Mouse (Mus musculus): ENCODE data around the gene Olfr70.

Olfr70 gene

DNA sequence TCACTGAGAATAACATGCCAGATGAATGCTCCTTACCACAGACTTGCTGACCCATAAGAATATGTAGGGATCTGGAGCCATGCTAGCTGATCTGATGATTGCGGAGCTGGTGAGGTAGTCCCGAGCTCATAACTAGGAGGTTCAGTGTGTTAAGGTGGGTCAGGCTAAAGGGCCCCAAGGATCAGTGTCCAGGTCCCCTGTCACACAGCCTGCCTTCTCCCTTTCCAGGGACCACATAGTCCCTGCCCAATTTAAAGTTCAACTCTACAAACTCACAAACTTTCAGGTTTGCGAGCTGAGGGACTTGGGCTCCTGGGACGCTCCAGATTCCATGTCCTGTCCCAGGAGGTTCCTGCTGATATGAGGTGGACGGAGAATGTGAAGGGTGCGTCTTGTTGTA is at the start of gene Olfr70:
Gene Olfr70 (minus strand): TSS at position 101 of the 400 bp plus-strand sequence.
- DNase-seq (ENCODE audit: low spot score), result no peak

DNA sequence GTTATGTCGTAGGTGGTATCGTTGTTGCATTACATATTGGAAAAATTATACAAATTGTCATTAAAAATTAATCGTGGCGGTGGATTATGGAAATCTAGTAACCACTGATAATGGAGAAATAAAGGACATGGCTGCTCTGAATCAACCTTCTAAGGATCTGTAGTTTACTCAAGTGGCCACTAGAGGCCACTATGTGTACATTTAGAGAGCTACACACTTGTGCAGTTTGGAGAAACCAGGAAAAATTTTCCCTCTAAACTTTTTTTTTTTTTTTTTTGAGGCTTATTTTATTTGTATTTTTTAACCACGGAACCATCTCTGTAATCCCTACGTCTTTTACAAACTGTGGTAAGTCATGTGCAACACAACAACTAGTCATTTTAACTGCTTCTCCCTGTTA is 44.6 kb upstream of the Olfr70 start:
- peak; percentile 74 for DNase-seq (ENCODE audit: low spot score)

GRCm38 (mm10) chr4:43743099-43743498 is 42.5 kb upstream of the Olfr70 start:
- no peak for DNase-seq (ENCODE audit: low spot score)

- no peak for DNase-seq (ENCODE audit: low spot score)
Measured at GRCm38 (mm10) chr4:43742637-43743036, 42.0 kb upstream of the Olfr70 start.

DNA sequence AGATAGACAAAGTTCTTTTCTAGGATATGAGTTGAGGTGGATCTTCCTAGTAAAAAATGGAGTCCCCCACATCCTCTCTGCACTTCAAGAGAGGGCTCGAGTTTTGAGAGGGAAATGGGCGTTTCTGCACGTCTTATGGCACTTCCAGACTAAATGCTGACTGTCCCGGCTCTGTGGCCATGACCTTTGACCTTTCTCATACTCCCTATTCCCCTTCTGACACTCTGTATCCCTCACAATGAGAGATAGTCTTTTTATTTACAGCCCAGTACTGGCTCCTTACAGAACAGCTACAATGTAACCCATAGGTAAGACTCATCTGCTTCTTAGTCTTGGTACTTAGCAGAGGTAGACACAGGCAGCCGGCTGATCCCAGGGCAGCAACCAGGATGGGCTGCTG is 40.9 kb upstream of the Olfr70 start:
- no peak for DNase-seq (ENCODE audit: low spot score)

DNA sequence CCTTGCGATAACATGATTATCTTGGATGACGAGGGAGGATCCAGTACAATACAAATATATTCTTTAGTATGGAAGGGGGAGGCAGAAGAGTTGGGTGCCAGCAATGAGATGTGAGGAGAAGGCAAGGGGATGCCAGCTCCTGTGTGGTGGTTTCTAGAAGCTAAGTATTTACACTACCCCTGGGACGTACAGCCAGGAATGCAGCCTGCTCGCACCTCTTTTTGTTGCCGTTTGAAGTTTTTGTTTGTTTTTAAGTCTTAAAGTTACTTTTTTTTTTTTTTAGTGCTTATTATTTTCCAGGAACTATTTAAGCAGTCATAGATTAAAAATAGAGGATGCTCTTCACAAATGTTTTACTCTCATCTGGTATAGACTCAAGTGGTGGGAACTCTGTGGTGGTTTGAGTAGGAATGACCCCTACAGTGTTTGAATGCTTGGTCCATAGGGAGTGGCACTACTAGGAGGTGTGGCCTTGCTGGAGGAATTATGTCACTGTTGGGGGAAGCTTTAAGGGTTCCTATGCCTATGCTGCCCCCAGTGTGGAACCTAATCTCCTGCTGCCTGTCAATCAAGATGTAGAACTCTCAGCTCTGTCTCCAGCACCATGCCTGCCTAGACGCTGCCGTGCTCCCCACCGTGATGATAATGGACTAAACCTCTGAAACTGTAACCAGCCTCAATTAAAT is 38.5 kb upstream of the Olfr70 start:
- no peak for DNase-seq (ENCODE audit: low spot score)

DNA sequence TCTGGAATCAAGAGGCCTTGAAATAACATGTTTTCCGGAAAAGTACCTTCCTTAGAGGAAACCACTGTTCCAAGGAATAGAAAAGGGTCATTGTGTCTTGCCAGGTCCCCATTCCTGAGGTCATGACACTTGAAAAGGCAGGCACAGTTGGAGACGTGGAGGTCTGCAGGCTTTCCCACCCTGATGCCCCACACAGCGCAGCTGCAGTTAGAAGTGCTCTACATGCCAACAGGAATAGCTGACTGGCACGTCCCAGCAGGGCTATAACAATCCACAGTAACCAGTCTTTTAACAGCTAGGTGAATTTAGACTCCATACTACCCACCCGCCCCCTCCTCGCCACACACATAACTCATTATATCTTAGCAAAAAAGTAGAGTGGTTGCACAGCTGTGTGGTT is 36.5 kb upstream of the Olfr70 start:
- no peak for DNase-seq (ENCODE audit: low spot score)

- DNase-seq (ENCODE audit: low spot score), result no peak
Measured at GRCm38 (mm10) chr4:43733186-43733585, 32.6 kb upstream of the Olfr70 start.

GRCm38 (mm10) chr4:43732171-43732570 is 31.6 kb upstream of the Olfr70 start:
- DNase-seq (ENCODE audit: low spot score), result no peak

- DNase-seq (ENCODE audit: low spot score), result no peak
Measured at GRCm38 (mm10) chr4:43730750-43731297, 30.2 kb upstream of the Olfr70 start.

DNA sequence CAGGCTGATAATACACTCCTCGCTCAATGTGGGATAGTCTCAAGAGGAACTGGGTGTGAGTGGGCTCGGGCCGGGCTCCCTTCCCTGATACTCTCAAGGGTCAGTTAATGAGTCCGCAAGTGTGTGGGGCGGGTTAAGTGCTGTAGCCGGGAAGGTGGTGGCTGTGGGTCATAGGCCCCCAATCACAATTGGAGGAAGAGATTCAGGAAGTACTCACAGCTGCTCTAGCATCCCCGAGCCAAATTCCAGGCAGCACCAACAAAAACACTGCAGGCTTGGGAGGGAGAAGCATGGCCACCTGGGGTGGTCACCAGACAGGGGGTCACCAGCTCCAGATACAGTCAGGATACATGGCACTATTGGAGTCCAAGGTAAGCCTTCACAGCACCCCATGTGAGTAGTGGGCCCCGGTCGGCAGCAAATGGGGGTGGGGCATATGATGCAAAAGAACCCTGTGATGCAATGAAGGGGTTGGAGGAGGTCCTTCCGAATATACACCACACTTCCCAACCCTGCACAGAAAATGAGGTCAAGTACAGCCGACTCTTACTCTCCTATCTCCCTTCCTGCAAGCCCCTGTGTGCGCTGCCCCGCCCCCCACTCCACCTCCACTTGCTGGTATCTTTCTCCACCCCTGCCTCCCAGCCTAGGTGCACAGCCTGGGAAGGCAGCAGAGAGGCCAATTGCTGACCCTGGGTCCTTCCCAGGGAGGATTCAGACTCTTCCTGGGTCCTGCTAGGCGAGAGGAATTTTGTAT is 29.4 kb upstream of the Olfr70 start, which contains the start of gene Spaar:
Gene Spaar (plus strand): TSS at position 241 of the 757 bp plus-strand sequence.
- no peak for DNase-seq (ENCODE audit: low spot score)

- DNase-seq (ENCODE audit: low spot score), result no peak
Measured at GRCm38 (mm10) chr4:43729126-43729525, 28.5 kb upstream of the Olfr70 start.

DNA sequence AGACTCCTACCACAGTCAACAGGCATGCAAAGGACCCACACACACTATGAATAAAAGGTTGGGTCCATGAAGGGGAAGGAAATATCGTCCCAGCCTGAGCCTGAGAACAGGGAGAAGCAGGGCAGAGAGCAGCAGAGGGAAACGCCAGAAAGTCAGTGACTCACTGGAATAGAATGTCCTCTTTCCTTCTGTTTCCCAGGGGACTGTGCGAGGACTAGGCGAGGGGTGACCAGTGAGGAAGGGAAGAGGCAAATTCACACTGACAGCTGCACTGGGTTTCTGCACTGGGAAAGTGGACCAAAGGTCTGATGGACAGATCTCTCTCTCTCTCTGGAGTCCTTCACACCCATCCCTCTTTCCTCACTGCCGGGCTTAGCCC is 28.0 kb upstream of the Olfr70 start:
- DNase-seq (ENCODE audit: low spot score), result no peak

DNA sequence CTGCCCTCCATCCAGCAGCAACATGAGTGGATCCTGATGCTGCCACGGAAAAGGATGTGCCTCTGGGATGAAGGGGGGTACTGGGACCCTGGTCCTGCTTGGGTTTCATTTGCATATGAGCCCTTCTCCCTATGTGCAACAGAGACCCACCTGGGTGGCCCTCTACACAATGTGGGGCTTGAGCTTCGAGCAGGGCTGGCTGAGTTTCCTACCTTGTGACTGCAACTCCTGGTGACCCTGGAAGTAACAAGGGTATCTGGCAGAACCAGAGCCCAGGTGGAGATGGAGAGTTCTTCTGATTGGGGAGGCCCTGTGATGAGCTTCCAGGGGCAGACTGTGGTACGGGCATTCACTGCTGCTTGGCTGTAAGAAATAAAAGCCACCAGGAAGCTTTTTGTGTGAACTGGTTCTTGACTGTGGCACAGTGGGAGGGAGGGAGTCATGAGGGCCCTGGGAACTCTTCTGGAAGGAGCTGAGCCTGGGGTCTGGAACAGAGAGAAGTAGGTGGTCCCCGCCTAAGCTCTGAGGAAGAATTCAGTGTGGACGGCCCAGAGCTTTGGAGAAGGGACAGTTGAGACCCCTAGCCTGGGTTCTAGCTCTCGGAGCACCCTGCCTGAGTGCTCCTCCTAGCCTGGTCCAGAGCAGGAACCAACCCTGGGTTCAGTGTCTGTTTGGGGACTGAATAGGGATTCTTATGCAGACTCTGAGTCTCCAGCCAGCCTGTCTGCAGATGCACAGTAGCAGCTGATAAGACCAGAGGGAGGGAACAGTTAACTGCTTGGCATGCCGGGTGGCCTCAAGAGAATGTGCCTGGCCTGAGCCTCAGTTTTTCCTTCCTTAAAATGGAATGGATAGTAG is 27.3 kb upstream of the Olfr70 start:
- DNase-seq (ENCODE audit: low spot score), result no peak

DNA sequence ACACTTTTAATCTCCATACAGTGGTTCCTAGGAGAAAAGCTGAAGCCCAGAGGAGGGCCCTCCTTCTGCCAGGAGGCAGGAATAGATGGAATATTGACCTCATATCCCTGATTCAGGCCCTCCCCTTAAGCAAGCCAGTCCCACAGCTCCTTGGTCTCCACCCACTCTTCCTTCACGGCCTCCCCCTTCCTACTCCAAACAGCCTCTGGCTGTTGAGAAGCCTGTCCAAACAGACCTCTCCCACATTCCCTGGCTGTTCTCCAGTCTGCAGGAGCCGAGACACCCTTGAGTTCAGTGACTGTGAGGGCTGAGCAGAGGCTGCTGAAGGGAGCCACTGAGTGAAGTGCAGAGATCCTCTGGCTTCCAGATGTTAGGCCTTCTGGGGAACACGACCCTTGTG is 26.4 kb upstream of the Olfr70 start, which contains the start of gene Hrct1:
Gene Hrct1 (plus strand): TSS at position 194 of the 400 bp plus-strand sequence.
- DNase-seq (ENCODE audit: low spot score), result no peak

- DNase-seq (ENCODE audit: low spot score), result no peak
Measured at GRCm38 (mm10) chr4:43726228-43726993, 25.8 kb upstream of the Olfr70 start.

DNA sequence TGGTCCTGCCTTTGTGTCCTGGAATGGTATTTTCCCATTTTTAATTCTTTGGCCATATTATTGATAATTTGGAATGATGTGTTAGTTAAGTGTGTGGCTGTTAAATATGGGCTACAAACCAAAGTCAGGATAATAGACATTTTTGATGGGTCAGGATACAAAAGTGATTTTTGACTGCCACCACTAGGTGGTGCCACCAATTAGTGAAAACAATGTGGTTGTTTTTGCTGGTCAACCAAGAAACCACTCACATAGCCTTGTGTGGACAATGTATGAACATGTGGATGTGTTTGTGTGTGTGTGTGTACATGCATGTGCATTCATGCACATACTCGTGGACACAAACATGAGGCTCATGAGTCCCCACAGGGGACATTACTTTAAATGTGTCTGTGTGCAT is 24.2 kb upstream of the Olfr70 start:
- DNase-seq (ENCODE audit: low spot score), result peak; percentile 76

GRCm38 (mm10) chr4:43722191-43722590 is 21.6 kb upstream of the Olfr70 start:
- DNase-seq (ENCODE audit: low spot score), result no peak

DNA sequence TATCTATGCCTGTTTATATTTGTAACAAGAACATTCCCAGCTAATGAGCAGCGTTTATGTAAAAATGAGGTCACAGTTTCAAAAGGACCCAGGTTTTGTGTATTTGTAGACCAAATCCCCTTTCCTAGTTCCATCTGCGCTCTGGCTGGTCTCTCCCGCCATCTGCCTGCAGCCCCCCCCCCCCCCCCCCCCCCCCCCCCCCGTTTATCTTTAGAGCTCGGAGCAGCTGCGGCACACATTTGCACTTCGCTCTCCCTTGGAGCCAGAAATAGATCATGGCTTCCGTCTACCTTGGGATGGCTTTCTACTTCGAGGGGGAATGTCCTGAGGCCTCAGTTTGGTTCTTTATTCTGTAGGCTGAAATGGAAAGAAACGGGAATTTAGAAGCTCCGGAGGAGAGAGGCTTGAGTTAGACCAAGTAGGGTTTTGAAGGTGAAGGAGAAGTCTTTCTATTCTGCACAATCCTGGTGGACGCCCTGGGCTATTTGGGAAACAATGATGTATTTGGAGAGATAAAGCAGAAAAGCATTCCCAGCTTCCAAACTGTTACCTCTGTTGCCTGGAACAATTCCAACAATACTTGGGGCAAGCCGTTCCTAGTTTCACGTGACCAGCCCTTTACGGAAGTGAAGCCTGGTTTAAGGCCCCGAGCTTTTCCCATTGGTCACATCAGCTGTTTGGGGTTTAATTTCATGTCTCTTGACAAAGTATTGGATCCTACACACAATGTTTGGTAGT is 20.1 kb upstream of the Olfr70 start:
- no peak for DNase-seq (ENCODE audit: low spot score)

- DNase-seq (ENCODE audit: low spot score), result no peak
Measured at GRCm38 (mm10) chr4:43713652-43714219, 13.1 kb upstream of the Olfr70 start.
